ENCODE assay signal across 9 mouse cellular contexts in genomic region chr1:37867056-37867455, GRCm38 (mm10). TPM values are rescaled to one million over a fixed set of nuclear protein-coding genes. Genes with fewer than 3 reads are reported as not detected.
DNase-seq lines count a peak whose midpoint lies in the region; ATAC-seq and TF ChIP-seq lines count a peak whose summit lies in the region.
"Had no signal": no experiment of that assay in that cellular context is flagged by ENCODE, and none has a peak within 500 bp of the region (broad histone marks: within the 10 kb centered on the region; RNA-seq: fewer than 3 reads in every experiment).

No protein-coding gene starts in this region.

- DNase-seq in kidney, postnatal 0 days (ENCODE audit: low spot score) = peak; percentile 37
- peak; percentile 29 to 53 for DNase-seq in CD8-positive naive resting alpha-beta T cell, adult 2 months (ENCODE audit: low read depth in 2 of 2, low spot score in 2 of 2)
- peak; percentile 78 for DNase-seq in NIH3T3 (ENCODE audit: low read depth)
- DNase-seq in lung, postnatal 0 days (ENCODE audit: low spot score) = peak; percentile 57
- peak; percentile 59 for DNase-seq in thymus, postnatal 14 days

- H3K36me3 ChIP-seq in kidney, postnatal 0 days (ENCODE audit: insufficient read depth, low read length) = no peaks in the 10 kb centered on the region
- no peaks in the 10 kb centered on the region for H3K36me3 ChIP-seq in kidney, embryonic 16.5 days (ENCODE audit: insufficient read depth, low read length)
- no peaks in the 10 kb centered on the region for H3K36me3 ChIP-seq in lung, postnatal 0 days (ENCODE audit: insufficient read depth, low read length)
- H3K36me3 ChIP-seq: liver, embryonic 15.5 days had no signal

- no peak overlapping the region for H3K4me2 ChIP-seq in kidney, postnatal 0 days (ENCODE audit: low read length)
- H3K4me2 ChIP-seq in kidney, embryonic 16.5 days (replicated peaks; ENCODE audit: low read depth, low read length) = no peak overlapping the region
- no peak overlapping the region for H3K4me2 ChIP-seq in lung, postnatal 0 days (replicated peaks; ENCODE audit: low read depth, low read length)

- TF ChIP-seq EP300 in lung, postnatal 0 days (IDR thresholded peaks at IDR 0.05) = no peak

- H3K9me3 ChIP-seq in kidney, postnatal 0 days (replicated peaks; ENCODE audit: low read length) = no peaks in the 10 kb centered on the region
- H3K9me3 ChIP-seq in kidney, embryonic 16.5 days (ENCODE audit: low read length) = no peaks in the 10 kb centered on the region
- H3K9me3 ChIP-seq in lung, postnatal 0 days (ENCODE audit: low read length) = no peaks in the 10 kb centered on the region
- H3K9me3 ChIP-seq: liver, embryonic 15.5 days had no signal

- no peak overlapping the region for H3K9ac ChIP-seq in kidney, postnatal 0 days (ENCODE audit: low read depth, low read length)
- H3K9ac ChIP-seq in kidney, embryonic 16.5 days (replicated peaks; ENCODE audit: low read length) = no peak overlapping the region
- H3K9ac ChIP-seq in lung, postnatal 0 days (replicated peaks; ENCODE audit: low read depth) = no peak overlapping the region
- H3K9ac ChIP-seq: liver, embryonic 15.5 days had no signal

- H3K4me1 ChIP-seq in kidney, postnatal 0 days (replicated peaks; ENCODE audit: insufficient read depth, low read length) = peaks cover 5% of the 10 kb centered on the region
- H3K4me1 ChIP-seq in kidney, embryonic 16.5 days (ENCODE audit: insufficient read depth, low read length) = peaks cover 10% of the 10 kb centered on the region; the same call in 1 of the 2 replicates
- H3K4me1 ChIP-seq in cortical plate, adult 2 months (ENCODE audit: control insufficient read depth, insufficient read depth, low read length) = no peaks in the 10 kb centered on the region
- H3K4me1 ChIP-seq in lung, postnatal 0 days (ENCODE audit: insufficient read depth, low read depth, low read length) = no peaks in the 10 kb centered on the region

- WGBS in kidney, postnatal 0 days = 81% methylated on average over 1 of the region's 1 CpGs
- 78% methylated on average over 1 of the region's 1 CpGs for WGBS in kidney, embryonic 16.5 days
- 88% methylated on average over 1 of the region's 1 CpGs for WGBS in lung, postnatal 0 days

- H3K27ac ChIP-seq in kidney, postnatal 0 days = no peak overlapping the region
- H3K27ac ChIP-seq in kidney, embryonic 16.5 days (ENCODE audit: low read length) = no peak overlapping the region
- H3K27ac ChIP-seq in cortical plate, adult 2 months (ENCODE audit: insufficient read depth, low read length) = no peak overlapping the region
- H3K27ac ChIP-seq in lung, postnatal 0 days (ENCODE audit: low read length) = no peak overlapping the region
- H3K27ac ChIP-seq: liver, embryonic 15.5 days had no signal

- no peaks in the 10 kb centered on the region for H3K27me3 ChIP-seq in kidney, postnatal 0 days (ENCODE audit: insufficient read depth, low read length)
- no peaks in the 10 kb centered on the region for H3K27me3 ChIP-seq in kidney, embryonic 16.5 days (ENCODE audit: insufficient read depth, low read length)
- H3K27me3 ChIP-seq in lung, postnatal 0 days (replicated peaks; ENCODE audit: insufficient read depth, low read length) = no peaks in the 10 kb centered on the region; the same call in 1 of the 2 replicates
- H3K27me3 ChIP-seq: liver, embryonic 15.5 days had no signal

- TF ChIP-seq POLR2A in cortical plate, adult 2 months (IDR thresholded peaks at IDR 0.05; ENCODE audit: extremely low read depth, insufficient read depth, low read length) = no peak

- ATAC-seq in kidney, postnatal 0 days (replicated peaks; ENCODE audit: low FRiP score, low read depth) = no peak
- no peak for ATAC-seq in kidney, embryonic 16.5 days (ENCODE audit: low FRiP score, low TSS enrichment)
- ATAC-seq in lung, postnatal 0 days = no peak

- H3K4me3 ChIP-seq in kidney, postnatal 0 days (replicated peaks; ENCODE audit: low read depth, low read length) = no peak overlapping the region
- H3K4me3 ChIP-seq in kidney, embryonic 16.5 days (ENCODE audit: low read length) = no peak overlapping the region
- no peak overlapping the region for H3K4me3 ChIP-seq in cortical plate, adult 2 months (ENCODE audit: insufficient read depth, low read length)
- no peak overlapping the region for H3K4me3 ChIP-seq in lung, postnatal 0 days (ENCODE audit: low read depth, low read length)
- H3K4me3 ChIP-seq: liver, embryonic 15.5 days had no signal

- peak; percentile 74 for TF ChIP-seq CTCF in kidney, postnatal 0 days (IDR thresholded peaks at IDR 0.05; ENCODE audit: low read depth)
- peak; percentile 54 for TF ChIP-seq CTCF in cortical plate, adult 2 months (IDR thresholded peaks at IDR 0.05; ENCODE audit: extremely low read depth, insufficient read depth, low read length)
- peak; percentile 76 for TF ChIP-seq CTCF in lung, postnatal 0 days (IDR thresholded peaks at IDR 0.05)

RNA-seq across cellular contexts. Expression of gene Tsga10, which starts 0.8 kb away (rescaled TPM):
- 4.9 and 5.3 TPM in 2 replicates for polyA plus RNA-seq in kidney, postnatal 0 days (2015; fragmentation: Nextera tagmentation; extraction: Ambion mirVana)
- 6.4 and 6.9 TPM in 2 replicates for polyA plus RNA-seq in kidney, embryonic 16.5 days (2015; fragmentation: Nextera tagmentation; extraction: Ambion mirVana)
- 13.2 and 14.0 TPM in 2 replicates for polyA plus RNA-seq in cortical plate, adult 2 months (2012; rRNA removed)
- 5.0 and 7.7 TPM in 2 replicates for polyA plus RNA-seq in lung, postnatal 0 days (2015; fragmentation: Nextera tagmentation; extraction: Ambion mirVana)

RNA-seq across cellular contexts. Expression of gene Lipt1, which starts 4.5 kb away (rescaled TPM):
- polyA plus RNA-seq in kidney, postnatal 0 days (2015; fragmentation: Nextera tagmentation; extraction: Ambion mirVana) = 10.0 and 10.6 TPM in 2 replicates
- 9.6 and 9.7 TPM in 2 replicates for polyA plus RNA-seq in kidney, embryonic 16.5 days (2015; fragmentation: Nextera tagmentation; extraction: Ambion mirVana)
- polyA plus RNA-seq in cortical plate, adult 2 months (2012; rRNA removed) = 8.1 and 8.5 TPM in 2 replicates
- 5.0 and 6.6 TPM in 2 replicates for polyA plus RNA-seq in lung, postnatal 0 days (2015; fragmentation: Nextera tagmentation; extraction: Ambion mirVana)

RNA-seq across cellular contexts. Expression of gene Mitd1, which starts 23.2 kb away (rescaled TPM):
- polyA plus RNA-seq in kidney, postnatal 0 days (2015; fragmentation: Nextera tagmentation; extraction: Ambion mirVana) = 25.4 and 26.5 TPM in 2 replicates
- polyA plus RNA-seq in kidney, embryonic 16.5 days (2015; fragmentation: Nextera tagmentation; extraction: Ambion mirVana) = 23.9 and 27.4 TPM in 2 replicates
- polyA plus RNA-seq in cortical plate, adult 2 months (2012; rRNA removed) = 15.6 and 16.9 TPM in 2 replicates
- polyA plus RNA-seq in lung, postnatal 0 days (2015; fragmentation: Nextera tagmentation; extraction: Ambion mirVana) = 21.6 and 26.1 TPM in 2 replicates

RNA-seq across cellular contexts. Expression of gene Mrpl30, which starts 23.2 kb away (rescaled TPM):
- polyA plus RNA-seq in kidney, postnatal 0 days (2015; fragmentation: Nextera tagmentation; extraction: Ambion mirVana) = 295 and 316 TPM in 2 replicates
- 228 and 234 TPM in 2 replicates for polyA plus RNA-seq in kidney, embryonic 16.5 days (2015; fragmentation: Nextera tagmentation; extraction: Ambion mirVana)
- polyA plus RNA-seq in cortical plate, adult 2 months (2012; rRNA removed) = 142 and 149 TPM in 2 replicates
- 165 and 174 TPM in 2 replicates for polyA plus RNA-seq in lung, postnatal 0 days (2015; fragmentation: Nextera tagmentation; extraction: Ambion mirVana)

RNA-seq across cellular contexts. Expression of gene Lyg2, which starts 49.2 kb away (rescaled TPM):
- not detected in 2 replicates for polyA plus RNA-seq in kidney, postnatal 0 days (2015; fragmentation: Nextera tagmentation; extraction: Ambion mirVana)
- polyA plus RNA-seq in kidney, embryonic 16.5 days (2015; fragmentation: Nextera tagmentation; extraction: Ambion mirVana) = not detected in 2 replicates
- polyA plus RNA-seq in cortical plate, adult 2 months (2012; rRNA removed) = 0.04 TPM in 2 replicates
- polyA plus RNA-seq in lung, postnatal 0 days (2015; fragmentation: Nextera tagmentation; extraction: Ambion mirVana) = not detected in 2 replicates
- polyA plus RNA-seq: liver, embryonic 15.5 days; stomach, embryonic 14.5 days had no signal
